Mouse (Mus musculus): Measurements from ENCODE around the gene Gm21394. TPM values are rescaled to one million over a fixed set of nuclear protein-coding genes. Genes with fewer than 3 reads are reported as not detected.
"Not testable (repeated sequence)": the region's sequence is repeated elsewhere in the genome, so short reads cannot be mapped to it uniquely, and the experiment has no call there.

Gene Gm21394
- not detected in 2 replicates for polyA plus RNA-seq (2015; fragmentation: Nextera tagmentation; extraction: Ambion mirVana)

DNA sequence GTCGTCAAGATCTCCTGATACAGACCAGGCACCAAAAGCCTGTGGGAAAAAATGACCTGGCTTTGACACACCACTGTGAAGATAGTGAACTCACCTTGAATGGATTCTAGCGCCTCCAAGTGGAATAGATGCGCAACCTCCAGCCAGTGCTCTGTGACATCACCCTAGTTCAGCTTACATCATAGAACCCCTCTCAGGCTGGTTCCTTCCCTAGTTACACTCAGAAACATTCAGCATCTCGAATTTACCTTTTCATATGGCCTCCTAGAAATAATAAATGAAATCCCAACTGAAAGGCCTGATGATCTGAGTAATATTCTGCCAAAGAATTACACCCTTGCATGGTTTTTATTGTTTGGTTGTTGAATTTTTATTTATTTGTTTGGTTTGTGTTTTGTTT is at the start of gene Gm21394:
Gm21394 (minus strand) TSS at position 101 of the 400 bp plus-strand sequence.
- H3K27me3 ChIP-seq (replicated peaks), result not testable (repeated sequence)

More for the DNA sequence above, at the start of gene Gm21394:
- not testable (repeated sequence) for H3K4me2 ChIP-seq; H3K4me1 ChIP-seq; H3K9ac ChIP-seq (replicated peaks); H3K36me3 ChIP-seq; H3K4me3 ChIP-seq (replicated peaks); H3K27ac ChIP-seq (replicated peaks); ATAC-seq (ENCODE audit: low FRiP score); H3K9me3 ChIP-seq (replicated peaks)
- WGBS, result no CpG with 5 or more reads among the region's 4 CpGs

Other genes starting within 250 kb of the Gm21394 start
- gene Gm21409, start 181.8 kb upstream of the Gm21394 start, polyA plus RNA-seq (2015; fragmentation: Nextera tagmentation; extraction: Ambion mirVana), result not detected in 2 replicates

Measured in neural tube, embryonic 15.5 days (tissue).